Mouse (Mus musculus) limb, embryonic 11.5 days (tissue): Measurements from ENCODE around the gene Elmo1. TPM values are rescaled to one million over a fixed set of nuclear protein-coding genes. Genes with fewer than 3 reads are reported as not detected.

ENCODE experiments used
- ATAC-seq: fragments of 200-750 bp; cut with Nextera tagmentation; 2 replicates; pipeline ENCODE4 v1.8.0; 2017; ENCODE audit warnings: low read depth; ENCODE audit not compliant: insufficient number of reproducible peaks, low FRiP score, low TSS enrichment
- DNase-seq: peaks from one replicate; pipeline ENCODE4 v3.0.0-alpha.2; 2015; ENCODE audit warnings: low spot score
- H3K27ac ChIP-seq: fragments of 300-500 bp; sonication (generic); replicated peaks from 2 replicates; pipeline ENCODE4 v1.5.1; 2014; ENCODE audit warnings: low read depth, mild to moderate bottlenecking, low read length
- H3K27me3 ChIP-seq: fragments of 300-500 bp; sonication (generic); 2 replicates; pipeline ENCODE4 v1.6.1; 2014; ENCODE audit warnings: mild to moderate bottlenecking, low read length, mixed read lengths; ENCODE audit not compliant: control insufficient read depth, insufficient read depth
- H3K36me3 ChIP-seq: fragments of 300-500 bp; sonication (generic); 2 replicates; pipeline ENCODE4 v1.6.1; 2014; ENCODE audit warnings: mild to moderate bottlenecking, low read length, moderate library complexity, mixed read lengths; ENCODE audit not compliant: control insufficient read depth, insufficient read depth
- H3K4me1 ChIP-seq: fragments of 300-500 bp; sonication (generic); 2 replicates; pipeline ENCODE4 v1.6.1; 2014; ENCODE audit warnings: low read length, mixed read lengths; ENCODE audit not compliant: control insufficient read depth, insufficient read depth
- H3K4me2 ChIP-seq: fragments of 300-500 bp; sonication (generic); 2 replicates; pipeline ENCODE4 v1.6.1; 2014; ENCODE audit warnings: low read depth, mild to moderate bottlenecking, moderate library complexity; ENCODE audit not compliant: severe bottlenecking
- H3K4me3 ChIP-seq: fragments of 300-500 bp; sonication (generic); 2 replicates; pipeline ENCODE4 v1.5.1; 2014; ENCODE audit warnings: low read depth, low read length
- H3K9ac ChIP-seq: fragments of 300-500 bp; sonication (generic); 2 replicates; pipeline ENCODE4 v1.6.1; 2014; ENCODE audit warnings: mild to moderate bottlenecking, low read length
- H3K9me3 ChIP-seq: fragments of 300-500 bp; sonication (generic); 2 replicates; pipeline ENCODE4 v1.6.1; 2016; ENCODE audit warnings: low read length; ENCODE audit not compliant: control insufficient read depth
- WGBS: fragments of 180-500 bp; shearing (Covaris S2); extraction: QIAGEN DNeasy Blood & Tissue Kit; methylation state at CpG from one replicate; pipeline ENCODE4 v1.1.7; 2014; 5-methylcytosine and 5-hydroxymethylcytosine counted together
- polyA plus RNA-seq: library from polyadenylated mRNA; unstranded; fragments of >200 nt; fragmentation: Nextera tagmentation; extraction: Ambion mirVana; gene quantifications from 2 replicates; pipeline ENCODE4 v1.2.1, GENCODE M21; 2014

The Elmo1 gene
- polyA plus RNA-seq, 1 experiment from 2014 or later, result 9.6 TPM

DNA sequence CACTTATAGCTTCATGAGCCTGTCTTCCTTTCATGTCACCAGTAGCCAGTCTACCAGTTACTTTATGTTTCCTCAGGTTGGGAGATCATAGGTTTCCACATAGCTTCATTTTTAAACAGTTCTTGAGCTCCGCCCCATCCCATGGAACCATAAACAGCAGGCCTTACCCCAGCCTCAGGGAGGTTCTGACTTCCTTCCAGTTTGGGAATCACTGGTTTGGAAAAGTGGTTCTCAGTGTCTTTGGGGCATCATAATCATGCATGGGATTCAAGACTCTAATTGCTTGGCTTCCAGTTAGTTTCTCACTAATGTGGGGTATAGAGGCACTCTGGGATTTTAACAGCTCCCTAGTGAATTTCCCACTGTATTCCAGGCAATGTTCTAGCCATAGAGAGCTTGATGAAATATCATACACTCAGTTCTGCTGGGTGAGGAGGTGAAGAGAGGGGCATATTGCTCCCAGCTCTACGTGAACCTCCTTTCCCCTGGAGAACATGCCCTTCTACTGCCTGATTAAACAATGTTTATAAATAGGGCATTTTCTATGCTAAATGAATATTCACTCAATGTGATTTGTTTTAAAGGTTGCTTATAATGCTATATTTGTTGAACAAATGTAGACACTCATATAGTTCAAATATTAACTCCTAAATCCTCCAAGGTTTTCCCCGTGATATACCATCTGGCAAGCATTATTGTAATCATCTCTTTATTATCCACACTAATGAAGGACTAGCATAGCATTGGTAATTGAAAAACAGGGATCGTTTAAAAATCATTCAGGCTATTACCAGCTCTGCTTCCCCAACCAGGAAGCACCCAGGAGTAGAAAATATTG lies 244.9 kb downstream of the Elmo1 start:
- H3K9ac ChIP-seq, result no peak overlapping the region
- no peak overlapping the region for H3K4me3 ChIP-seq
- H3K27ac ChIP-seq, result no peak overlapping the region
- no peaks in the 10 kb centered on the region for H3K9me3 ChIP-seq
- ATAC-seq (no peak), DNase-seq (no peak)
- 73% methylated on average over 4 of the region's 4 CpGs for WGBS
- no peaks in the 10 kb centered on the region for H3K27me3 ChIP-seq
- no peak overlapping the region for H3K4me2 ChIP-seq
- no peaks in the 10 kb centered on the region for H3K36me3 ChIP-seq
- H3K4me1 ChIP-seq, result no peaks in the 10 kb centered on the region

- DNase-seq (no peak), ATAC-seq (no peak)
- no peaks in the 10 kb centered on the region for H3K36me3 ChIP-seq
- no peaks in the 10 kb centered on the region for H3K27me3 ChIP-seq
- 84% methylated on average over 7 of the region's 7 CpGs for WGBS
- H3K27ac ChIP-seq, result no peak overlapping the region
- H3K4me2 ChIP-seq, result no peak overlapping the region
- H3K4me1 ChIP-seq, result no peaks in the 10 kb centered on the region
- H3K9me3 ChIP-seq, result no peaks in the 10 kb centered on the region
- no peak overlapping the region for H3K9ac ChIP-seq
- no peak overlapping the region for H3K4me3 ChIP-seq
Observed at GRCm38 (mm10) chr13:20335889-20336497, 245.6 kb downstream of the Elmo1 start.

DNA sequence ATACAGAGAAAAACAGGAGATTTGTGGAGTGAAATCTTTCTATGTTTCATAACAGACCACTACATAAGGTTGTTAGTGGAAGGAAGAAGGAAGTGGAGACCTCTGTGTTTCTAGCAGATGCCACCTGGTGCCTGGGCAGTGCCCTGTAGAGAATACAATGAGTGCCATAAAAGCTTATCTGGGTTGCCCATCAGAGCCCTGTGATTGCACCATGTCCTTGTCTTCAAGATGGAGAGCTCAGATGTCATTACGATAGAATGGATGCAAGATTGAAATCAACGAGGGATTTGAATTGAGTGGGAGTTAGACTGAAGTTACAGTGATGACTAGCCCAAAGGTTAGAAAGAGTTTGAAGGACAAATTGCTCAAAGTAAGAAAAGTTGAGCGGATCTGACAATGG lies 252.5 kb downstream of the Elmo1 start:
- Histone ChIP-seq H3K4me2 (no peak overlapping the region), H3K27ac (no peak overlapping the region), H3K36me3 (no peaks in the 10 kb centered on the region), H3K27me3 (no peaks in the 10 kb centered on the region), H3K9ac (no peak overlapping the region), H3K4me3 (no peak overlapping the region), H3K9me3 (no peaks in the 10 kb centered on the region), H3K4me1 (no peaks in the 10 kb centered on the region)
- DNase-seq (no peak), ATAC-seq (no peak)
- 90% methylated on average over 3 of the region's 3 CpGs for WGBS

- Histone ChIP-seq H3K4me1 (no peaks in the 10 kb centered on the region), H3K9ac (no peak overlapping the region), H3K27me3 (no peaks in the 10 kb centered on the region), H3K36me3 (no peaks in the 10 kb centered on the region), H3K4me2 (no peak overlapping the region), H3K27ac (no peak overlapping the region), H3K9me3 (no peaks in the 10 kb centered on the region), H3K4me3 (no peak overlapping the region)
- DNase-seq (no peak), ATAC-seq (no peak)
- WGBS, result 87% methylated on average over 1 of the region's 1 CpGs
Observed at GRCm38 (mm10) chr13:20349754-20350153, 259.4 kb downstream of the Elmo1 start.

- Histone ChIP-seq H3K9ac (no peak overlapping the region), H3K27me3 (no peaks in the 10 kb centered on the region), H3K4me1 (no peaks in the 10 kb centered on the region), H3K4me2 (no peak overlapping the region), H3K9me3 (no peaks in the 10 kb centered on the region), H3K36me3 (no peaks in the 10 kb centered on the region), H3K4me3 (no peak overlapping the region), H3K27ac (no peak overlapping the region)
- DNase-seq (no peak), ATAC-seq (no peak)
- WGBS, result 91% methylated on average over 2 of the region's 2 CpGs
Observed at GRCm38 (mm10) chr13:20352631-20353030, 262.2 kb downstream of the Elmo1 start.

- Histone ChIP-seq H3K9ac (no peak overlapping the region), H3K4me3 (no peak overlapping the region), H3K4me1 (no peaks in the 10 kb centered on the region), H3K9me3 (no peaks in the 10 kb centered on the region), H3K27ac (no peak overlapping the region), H3K36me3 (no peaks in the 10 kb centered on the region), H3K27me3 (no peaks in the 10 kb centered on the region), H3K4me2 (no peak overlapping the region)
- no peak for DNase-seq
- no peak for ATAC-seq
- 46% methylated on average over 10 of the region's 10 CpGs for WGBS
Observed at GRCm38 (mm10) chr13:20353862-20354603, 263.6 kb downstream of the Elmo1 start.

- Histone ChIP-seq H3K4me2 (no peak overlapping the region), H3K4me3 (no peak overlapping the region), H3K27ac (no peak overlapping the region), H3K4me1 (no peaks in the 10 kb centered on the region), H3K9me3 (no peaks in the 10 kb centered on the region), H3K9ac (no peak overlapping the region), H3K27me3 (no peaks in the 10 kb centered on the region), H3K36me3 (no peaks in the 10 kb centered on the region)
- DNase-seq, result no peak
- WGBS, result 73% methylated on average over 5 of the region's 5 CpGs
- no peak for ATAC-seq
Observed at GRCm38 (mm10) chr13:20354604-20354999, 264.2 kb downstream of the Elmo1 start.

DNA sequence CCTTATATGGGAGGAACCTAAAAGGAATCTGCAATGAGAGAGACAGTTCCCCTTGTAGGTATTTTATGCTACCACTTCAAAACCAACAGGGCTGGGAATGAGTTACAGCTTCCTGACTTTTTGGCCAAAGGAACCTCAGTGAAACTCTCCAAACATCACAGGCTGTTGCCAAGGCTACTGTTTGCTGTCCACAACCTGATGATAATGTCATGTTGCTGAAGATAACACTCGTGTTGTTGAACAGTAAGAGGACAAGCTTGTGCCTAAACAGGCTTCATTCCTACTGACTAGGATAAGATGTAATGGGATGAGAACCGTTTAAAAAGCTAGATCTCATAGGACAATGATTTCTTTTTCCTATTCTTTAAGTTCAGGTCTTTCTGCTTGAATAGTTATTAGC lies 272.1 kb downstream of the Elmo1 start:
- no peak overlapping the region for H3K9ac ChIP-seq
- WGBS, result 77% methylated on average over 2 of the region's 2 CpGs

More for the DNA sequence above, 272.1 kb downstream of the Elmo1 start:
- Histone ChIP-seq H3K4me3 (no peak overlapping the region), H3K4me1 (no peaks in the 10 kb centered on the region), H3K4me2 (no peak overlapping the region), H3K36me3 (no peaks in the 10 kb centered on the region), H3K9me3 (no peaks in the 10 kb centered on the region), H3K27ac (no peak overlapping the region), H3K27me3 (no peaks in the 10 kb centered on the region)
- ATAC-seq, result no peak
- DNase-seq, result no peak
